8 mouse cellular contexts compared by ENCODE assay signal in the genomic region with DNA sequence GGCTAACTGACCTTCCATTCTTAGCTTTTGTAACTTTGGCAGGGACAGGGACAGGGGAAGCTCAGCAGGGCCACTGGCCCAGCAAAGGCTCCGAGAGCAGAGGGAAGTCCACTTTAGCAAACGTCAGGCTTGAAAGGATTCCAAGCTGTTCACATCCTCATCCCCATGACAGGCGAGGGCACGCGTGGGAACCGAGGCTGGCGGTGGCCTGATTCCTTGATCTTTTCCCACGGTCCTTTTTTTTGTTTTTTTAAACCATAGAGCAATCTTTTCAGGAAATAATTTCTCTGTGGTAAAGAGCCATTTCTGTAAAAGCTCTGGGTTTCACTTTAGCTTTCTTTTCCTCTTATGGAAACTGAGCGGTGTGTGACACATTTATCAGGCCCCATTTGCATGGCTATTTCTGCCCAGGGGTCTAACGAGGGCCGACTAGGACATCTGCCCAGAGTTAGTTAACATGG. TPM values are rescaled to one million over a fixed set of nuclear protein-coding genes. Genes with fewer than 3 reads are reported as not detected.
DNase-seq lines count a peak whose midpoint lies in the region; ATAC-seq and TF ChIP-seq lines count a peak whose summit lies in the region.

No protein-coding gene starts in this region.

- no peak for TF ChIP-seq CTCF in lung, embryonic 14.5 days (IDR thresholded peaks at IDR 0.05; ENCODE audit: low read depth)

- H3K27me3 ChIP-seq in lung, embryonic 14.5 days (ENCODE audit: insufficient read depth, low read length) = no peaks in the 10 kb centered on the region
- H3K27me3 ChIP-seq in megakaryocyte, embryonic 14.5 days (replicated peaks) = no peaks in the 10 kb centered on the region

- peak overlapping the region; percentile 19 for H3K4me2 ChIP-seq in lung, embryonic 14.5 days

- H3K27ac ChIP-seq in lung, embryonic 14.5 days (ENCODE audit: low read depth) = peak overlapping the region; percentile 62; the same call in 1 of the 2 replicates

- H3K9ac ChIP-seq in lung, embryonic 14.5 days = peak overlapping the region; percentile 32; the same call in 1 of the 2 replicates

- no peak overlapping the region for H3K4me3 ChIP-seq in lung, embryonic 14.5 days (ENCODE audit: low read depth, low read length)
- H3K4me3 ChIP-seq in megakaryocyte, embryonic 14.5 days (replicated peaks) = peak overlapping the region; percentile 81

- peak; percentile 67 for DNase-seq in lung, embryonic 14.5 days
- DNase-seq in lung, adult 18-20 months = no peak
- peak; percentile 76 to 87 for DNase-seq in heart, adult 18-20 months
- peak; percentile 69 for DNase-seq in kidney, adult 9 months
- DNase-seq in gastrocnemius, postnatal 36 days = no peak

- H3K4me1 ChIP-seq in lung, embryonic 14.5 days (ENCODE audit: insufficient read depth) = peaks cover 66% of the 10 kb centered on the region
- H3K4me1 ChIP-seq in megakaryocyte, embryonic 14.5 days = peaks cover 100% of the 10 kb centered on the region

- peaks cover 3% of the 10 kb centered on the region; the same call in 1 of the 2 replicates for H3K36me3 ChIP-seq in lung, embryonic 14.5 days (ENCODE audit: insufficient read depth)
- H3K36me3 ChIP-seq in megakaryocyte, embryonic 14.5 days (replicated peaks; ENCODE audit: low read length) = peaks cover 80% of the 10 kb centered on the region

- WGBS in lung, embryonic 14.5 days = 28% methylated on average over 11 of the region's 11 CpGs

- ATAC-seq in lung, embryonic 14.5 days (ENCODE audit: insufficient read depth) = no peak
- ATAC-seq in megakaryocyte progenitor cell, adult 5-6 weeks (replicated peaks; ENCODE audit: poor library complexity) = no peak
- no peak for ATAC-seq in CD4-positive, CD25-positive, alpha-beta regulatory T cell, adult 4 months

- intact Hi-C loops in gastrocnemius, postnatal 36 days (cut with DNase I) = no loop called here

- H3K9me3 ChIP-seq in lung, embryonic 14.5 days (ENCODE audit: low read depth, low read length) = no peaks in the 10 kb centered on the region
- H3K9me3 ChIP-seq in megakaryocyte, embryonic 14.5 days = no peaks in the 10 kb centered on the region

RNA-seq across cellular contexts. Expression of a gene that starts 17.2 kb away (rescaled TPM):
- 34.8 and 39.3 TPM in 2 replicates for polyA plus RNA-seq in lung, embryonic 14.5 days (2014; fragmentation: Nextera tagmentation; extraction: Ambion mirVana)
- 10 to 100 TPM; 15.1 to 15.2 TPM for total RNA-seq in heart, adult 18-20 months (2021)
- polyA plus RNA-seq in megakaryocyte, embryonic 14.5 days (2012; ENCODE audit: insufficient read depth, low replicate concordance) = 437 and 1,468 TPM in 2 replicates
- 11.4 and 14.8 TPM in 2 replicates for total RNA-seq in megakaryocyte progenitor cell, adult 5-6 weeks (2015)
- total RNA-seq in megakaryocyte progenitor cell, adult 5-6 weeks (2017) = 15.2 and 15.6 TPM in 2 replicates
- 1 to 10 TPM; 4.7 to 4.8 TPM for total RNA-seq in gastrocnemius, postnatal 36 days (2021)
- 10 to 100 TPM; 17.8 to 22.1 TPM for polyA plus RNA-seq in CD4-positive, CD25-positive, alpha-beta regulatory T cell, adult 4 months (2017; shearing (Covaris generic))

RNA-seq across cellular contexts. Expression of a gene that starts 41.4 kb away (rescaled TPM):
- 9.1 and 9.3 TPM in 2 replicates for polyA plus RNA-seq in lung, embryonic 14.5 days (2014; fragmentation: Nextera tagmentation; extraction: Ambion mirVana)
- total RNA-seq in heart, adult 18-20 months (2021) = 10 to 100 TPM; 11.1 to 11.3 TPM
- polyA plus RNA-seq in megakaryocyte, embryonic 14.5 days (2012; ENCODE audit: insufficient read depth, low replicate concordance) = 5.4 and 11.0 TPM in 2 replicates
- total RNA-seq in megakaryocyte progenitor cell, adult 5-6 weeks (2015) = 4.9 and 6.9 TPM in 2 replicates
- total RNA-seq in megakaryocyte progenitor cell, adult 5-6 weeks (2017) = 14.2 and 16.0 TPM in 2 replicates
- total RNA-seq in gastrocnemius, postnatal 36 days (2021) = 1 to 10 TPM; 7.2 to 8.1 TPM
- polyA plus RNA-seq in CD4-positive, CD25-positive, alpha-beta regulatory T cell, adult 4 months (2017; shearing (Covaris generic)) = 10 to 100 TPM; 11.0 to 12.1 TPM

Comparison
In these comparisons a context has a peak if more than half of its experiments do, and no peak if none do; other contexts are left out.
1. DNase-seq: peak in lung, embryonic 14.5 days (single experiment), heart, adult 18-20 months (2 of 2) and kidney, adult 9 months (single experiment); none in lung, adult 18-20 months (0 of 2) and gastrocnemius, postnatal 36 days (0 of 2).